Mouse (Mus musculus): ENCODE results near the gene Olfr1126.

- TF ChIP-seq POLR2A (IDR thresholded peaks at IDR 0.05; ENCODE audit: borderline replicate concordance, insufficient read depth, low read length) (no peak), CTCF (IDR thresholded peaks at IDR 0.05; ENCODE audit: borderline replicate concordance, insufficient read depth, low read depth, low read length) (no peak)
Measured at GRCm38 (mm10) chr2:87453662-87454061, at the start of gene Olfr1126.

Data from cerebellum, adult 2 months (tissue).